Comparison of ENCODE assay signal across 8 mouse cellular contexts in genomic region chr2:127207547-127208451, GRCm38 (mm10). TPM values are rescaled to one million over a fixed set of nuclear protein-coding genes. Genes with fewer than 3 reads are reported as not detected.
A peak's percentile ranks its signal among the peaks of the same experiment; 100 is the strongest.
DNase-seq lines count a peak whose midpoint lies in the region; ATAC-seq and TF ChIP-seq lines count a peak whose summit lies in the region.

1810024B03Rik (minus strand) TSS chr2:127208280.
Snrnp200 (plus strand) TSS chr2:127208386.

- ATAC-seq in common myeloid progenitor, adult 5-6 weeks (replicated peaks; ENCODE audit: low read depth, poor library complexity, severe bottlenecking): peak; percentile 98
- ATAC-seq in hindbrain, postnatal 0 days: peak; percentile 99
- peak; percentile 96 for ATAC-seq in megakaryocyte, adult 5-6 weeks (ENCODE audit: poor library complexity, severe bottlenecking)

- intact Hi-C loops in gastrocnemius, adult 2 months (cut with DNase I): loop anchor here (2.0 to 5.0 kb wide), 2 partner anchors 61 to 135 kb away; partner anchors contain the start of gene Blvra
- intact Hi-C loops in left cerebral cortex, adult 2 months (cut with DNase I): loop anchor here (2.0 to 10.0 kb wide), 3 partner anchors 25 to 113 kb away; partner anchors contain the start of genes Ciao1 and Tmem127

- peak within 1 kb of the TSS; percentile 89 for H3K27ac ChIP-seq in gastrocnemius, adult 2 months
- peak within 1 kb of the TSS; percentile 80 for H3K27ac ChIP-seq in hindbrain, postnatal 0 days
- peak within 1 kb of the TSS; percentile 85 for H3K27ac ChIP-seq in left cerebral cortex, adult 2 months

- WGBS in hindbrain, postnatal 0 days: 12% methylated on average over 36 of the region's 36 CpGs

- peak within 1 kb of the TSS; percentile 83 for H3K4me3 ChIP-seq in gastrocnemius, adult 2 months
- peak within 1 kb of the TSS; percentile 78 for H3K4me3 ChIP-seq in hindbrain, postnatal 0 days (ENCODE audit: low read length)
- H3K4me3 ChIP-seq in left cerebral cortex, adult 2 months: peak within 1 kb of the TSS; percentile 65

- peaks cover 24% of the 10 kb centered on the region for H3K36me3 ChIP-seq in hindbrain, postnatal 0 days (ENCODE audit: insufficient read depth, low read length)

- peak; percentile 99 for DNase-seq in ZHBTc4 (ENCODE audit: low read depth, low spot score)
- peak; percentile 95 for DNase-seq in gastrocnemius, adult 2 months
- DNase-seq in hindbrain, postnatal 0 days (ENCODE audit: low spot score): peak; percentile 99
- DNase-seq in left cerebral cortex, adult 2 months (ENCODE audit: extremely low spot score in 1 of 2, low spot score in 2 of 2): peak; percentile 91 to 94
- peak; percentile 95 to 96 for DNase-seq in right cerebral cortex, adult 2 months (ENCODE audit: low spot score in 2 of 2)
- peak; percentile 94 for DNase-seq in urinary bladder, postnatal 14 days (ENCODE audit: low spot score)

- peaks cover 9% of the 10 kb centered on the region for H3K4me1 ChIP-seq in hindbrain, postnatal 0 days (ENCODE audit: insufficient read depth, low read length)

- peak within 1 kb of the TSS; percentile 71 for H3K9ac ChIP-seq in hindbrain, postnatal 0 days (replicated peaks; ENCODE audit: low read length)

- no peaks in the 10 kb centered on the region for H3K9me3 ChIP-seq in hindbrain, postnatal 0 days (ENCODE audit: low read length)

- TF ChIP-seq CTCF in gastrocnemius, adult 2 months (IDR thresholded peaks at IDR 0.05): 0 out of 2 replicates have a peak, but pooled peaks have one; percentile 1
- TF ChIP-seq CTCF in hindbrain, postnatal 0 days (IDR thresholded peaks at IDR 0.05; ENCODE audit: low read depth): no peak
- no peak for TF ChIP-seq CTCF in left cerebral cortex, adult 2 months (IDR thresholded peaks at IDR 0.05)

- H3K27me3 ChIP-seq in hindbrain, postnatal 0 days (ENCODE audit: insufficient read depth, low read length): no peaks in the 10 kb centered on the region

- H3K4me2 ChIP-seq in hindbrain, postnatal 0 days (ENCODE audit: low read depth, low read length): peak within 1 kb of the TSS; percentile 82

RNA-seq across cellular contexts. Expression of gene 1810024B03Rik, which starts in this region (rescaled TPM):
- total RNA-seq in common myeloid progenitor, adult 5-6 weeks (2017): 4.4 and 6.5 TPM in 2 replicates
- total RNA-seq in gastrocnemius, adult 2 months (2021): under 1 TPM; 0.31 to 0.69 TPM
- 0.11 and 0.26 TPM in 2 replicates for total RNA-seq in hindbrain, postnatal 0 days (2014; rRNA removed)
- polyA plus RNA-seq in hindbrain, postnatal 0 days (2015; fragmentation: Nextera tagmentation; extraction: Ambion mirVana): 1.6 and 1.7 TPM in 2 replicates
- total RNA-seq in left cerebral cortex, adult 2 months (2021): under 1 TPM; 0.66 to 0.94 TPM
- total RNA-seq in megakaryocyte, adult 5-6 weeks (2015): 0.83 and 1.0 TPM in 2 replicates
- total RNA-seq in megakaryocyte, adult 5-6 weeks (2017): 0.81 and 1.2 TPM in 2 replicates

RNA-seq across cellular contexts. Expression of gene Snrnp200, which starts in this region (rescaled TPM):
- total RNA-seq in common myeloid progenitor, adult 5-6 weeks (2017): 180 and 226 TPM in 2 replicates
- total RNA-seq in gastrocnemius, adult 2 months (2021): 10 to 100 TPM; 46.2 to 46.8 TPM
- total RNA-seq in hindbrain, postnatal 0 days (2014; rRNA removed): 99.2 and 102 TPM in 2 replicates
- polyA plus RNA-seq in hindbrain, postnatal 0 days (2015; fragmentation: Nextera tagmentation; extraction: Ambion mirVana): 29.6 and 31.7 TPM in 2 replicates
- 10 to 100 TPM; 87.1 to 94.9 TPM for total RNA-seq in left cerebral cortex, adult 2 months (2021)
- 51.3 and 54.3 TPM in 2 replicates for total RNA-seq in megakaryocyte, adult 5-6 weeks (2015)
- 124 and 133 TPM in 2 replicates for total RNA-seq in megakaryocyte, adult 5-6 weeks (2017)

Comparison
In these comparisons a context has a peak if more than half of its experiments do, and no peak if none do; other contexts are left out.
1. Peak in every context shown above with its lines: DNase-seq, ATAC-seq, H3K4me3 ChIP-seq and H3K27ac ChIP-seq.